Mouse (Mus musculus) C2C12 (cell line): ENCODE measurements at regions not wholly inside any gene's neighbourhood (a gene's known extent, or its start where the extent isn't known, plus 50 kb on each side); places are given as distances from the start of the nearest gene placed in this dataset.

Experiments used
- CTCF ChIP-seq: IDR thresholded peaks from one replicate; pipeline ENCODE4 v1.5.1; 2011; ENCODE audit not compliant: control insufficient read depth, insufficient read depth, insufficient read length
- MAX ChIP-seq: IDR thresholded peaks from one replicate; pipeline ENCODE4 v1.6.1; 2011; ENCODE audit warnings: mild to moderate bottlenecking, control low read depth
- MYOG ChIP-seq: IDR thresholded peaks from one replicate; pipeline ENCODE4 v1.6.1; 2011; ENCODE audit not compliant: control insufficient read depth, insufficient read length; ENCODE audit errors: extremely low read depth
- USF1 ChIP-seq: IDR thresholded peaks from one replicate; pipeline ENCODE4 v1.6.1; 2011; ENCODE audit warnings: low read depth, mild to moderate bottlenecking, control low read depth, moderate library complexity

DNA sequence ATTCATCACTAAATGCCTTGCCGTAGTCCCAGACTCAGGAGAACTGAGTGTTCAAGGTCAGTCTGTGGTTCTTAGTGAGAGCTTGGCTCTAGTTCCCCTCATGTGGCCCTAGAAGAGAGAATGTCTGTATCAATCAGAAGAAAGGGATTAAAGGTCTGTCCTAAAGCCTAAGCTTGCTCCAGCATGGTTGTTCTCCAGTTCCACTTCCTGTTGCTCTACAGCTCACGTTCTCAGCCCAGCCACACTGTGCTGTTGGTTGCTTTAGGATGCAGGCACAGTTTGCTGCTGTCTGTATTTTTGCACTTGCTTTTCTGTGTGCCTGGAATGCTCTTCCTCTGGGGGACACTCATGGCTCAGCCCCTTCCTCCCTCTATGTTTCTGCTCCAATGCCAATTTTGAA, 150.4 kb upstream of the Eci2 start:
- TF ChIP-seq CTCF, result no peak
- TF ChIP-seq MAX, result no peak
- no peak for TF ChIP-seq USF1
- no peak for TF ChIP-seq MYOG
